Comparison of ENCODE assay signal across 22 mouse cellular contexts in genomic region chr12:104459377-104459776, GRCm38 (mm10). TPM values are rescaled to one million over a fixed set of nuclear protein-coding genes. Genes with fewer than 3 reads are reported as not detected.
DNase-seq lines count a peak whose midpoint lies in the region; ATAC-seq and TF ChIP-seq lines count a peak whose summit lies in the region.
"Had no signal": no experiment of that assay in that cellular context is flagged by ENCODE, and none has a peak within 500 bp of the region (broad histone marks: within the 10 kb centered on the region; RNA-seq: fewer than 3 reads in every experiment).

No protein-coding gene starts in this region.

- no peaks in the 10 kb centered on the region for H3K27me3 ChIP-seq in embryonic facial prominence, embryonic 11.5 days (ENCODE audit: control insufficient read depth, insufficient read depth, low read length)
- peaks cover 28% of the 10 kb centered on the region for H3K27me3 ChIP-seq in embryonic facial prominence, embryonic 10.5 days (replicated peaks; ENCODE audit: low read depth, poor library complexity, severe bottlenecking)
- no peaks in the 10 kb centered on the region for H3K27me3 ChIP-seq in liver, embryonic 11.5 days (replicated peaks; ENCODE audit: control insufficient read depth, insufficient read depth, low read length)
- H3K27me3 ChIP-seq in liver, embryonic 14.5 days (ENCODE audit: control insufficient read depth, insufficient read depth, low read length), result no peaks in the 10 kb centered on the region
- H3K27me3 ChIP-seq: liver, embryonic 15.5 days had no signal

- no peaks in the 10 kb centered on the region for H3K9me3 ChIP-seq in embryonic facial prominence, embryonic 11.5 days (replicated peaks; ENCODE audit: control insufficient read depth, low read length)
- H3K9me3 ChIP-seq in embryonic facial prominence, embryonic 10.5 days, result no peaks in the 10 kb centered on the region
- no peaks in the 10 kb centered on the region for H3K9me3 ChIP-seq in liver, embryonic 11.5 days (ENCODE audit: control insufficient read depth, low read length)
- no peaks in the 10 kb centered on the region for H3K9me3 ChIP-seq in liver, embryonic 14.5 days (ENCODE audit: control insufficient read depth, low read length)
- H3K9me3 ChIP-seq: forebrain, embryonic 13.5 days; heart, embryonic 10.5 days; hindbrain, embryonic 15.5 days; liver, embryonic 15.5 days; neural tube, embryonic 12.5 days had no signal

- peaks cover 3% of the 10 kb centered on the region; the same call in 1 of the 2 replicates for H3K4me1 ChIP-seq in embryonic facial prominence, embryonic 11.5 days (ENCODE audit: control insufficient read depth, insufficient read depth, low read length)
- H3K4me1 ChIP-seq in embryonic facial prominence, embryonic 10.5 days, result peaks cover 17% of the 10 kb centered on the region
- H3K4me1 ChIP-seq in liver, embryonic 11.5 days (replicated peaks; ENCODE audit: control insufficient read depth, insufficient read depth, low read length), result no peaks in the 10 kb centered on the region
- H3K4me1 ChIP-seq in liver, embryonic 14.5 days (replicated peaks; ENCODE audit: control insufficient read depth in 2 of 2, insufficient read depth in 2 of 2, low read length in 1 of 2), result no peaks in the 10 kb centered on the region
- H3K4me1 ChIP-seq: forebrain, embryonic 13.5 days; hindbrain, embryonic 15.5 days; liver, embryonic 15.5 days; neural tube, embryonic 12.5 days had no signal

- ATAC-seq in embryonic facial prominence, embryonic 11.5 days (replicated peaks; ENCODE audit: insufficient number of reproducible peaks, low FRiP score, low TSS enrichment, low read depth), result no peak
- no peak for ATAC-seq in liver, embryonic 11.5 days (replicated peaks; ENCODE audit: low FRiP score)
- no peak for ATAC-seq in liver, embryonic 14.5 days (ENCODE audit: insufficient read depth)
- ATAC-seq: forebrain, embryonic 13.5 days had no signal

- TF ChIP-seq CTCF in liver, embryonic 14.5 days (IDR thresholded peaks at IDR 0.05; ENCODE audit: low read depth), result peak; percentile 18; the same call in 1 of the 2 replicates

- peak; percentile 42 for DNase-seq in embryonic facial prominence, embryonic 11.5 days (ENCODE audit: low spot score)
- DNase-seq in embryonic facial prominence, embryonic 10.5 days (ENCODE audit: low spot score), result no peak
- DNase-seq in liver, result peak; percentile 10
- DNase-seq in liver, embryonic 11.5 days (ENCODE audit: low spot score), result no peak
- peak; percentile 69 for DNase-seq in ES-CJ7 (ENCODE audit: low read depth, low spot score)
- DNase-seq in liver, embryonic 14.5 days (ENCODE audit: low read depth in 3 of 3, low spot score in 3 of 3), result no peak
- no peak for DNase-seq in spleen, postnatal 14 days (ENCODE audit: low spot score in 2 of 2)
- no peak for DNase-seq in natural killer cell, adult 2 months (ENCODE audit: low spot score in 2 of 2)
- DNase-seq: adrenal gland, adult 2 months; cerebellum, adult 11 months; cerebellum, postnatal 14 days; gastrocnemius, postnatal 36 days; heart, postnatal 10 days; kidney, adult 11 months; kidney, postnatal 25 days; thymus, postnatal 36 days had no signal

- no peak overlapping the region for H3K4me2 ChIP-seq in embryonic facial prominence, embryonic 11.5 days (ENCODE audit: low read depth, low read length)
- no peak overlapping the region for H3K4me2 ChIP-seq in liver, embryonic 11.5 days
- H3K4me2 ChIP-seq in liver, embryonic 14.5 days (ENCODE audit: low read depth), result no peak overlapping the region
- H3K4me2 ChIP-seq: forebrain, embryonic 13.5 days; hindbrain, embryonic 15.5 days; liver, embryonic 15.5 days; neural tube, embryonic 12.5 days had no signal

- no peaks in the 10 kb centered on the region for H3K36me3 ChIP-seq in embryonic facial prominence, embryonic 11.5 days (replicated peaks; ENCODE audit: control insufficient read depth, insufficient read depth, low read depth, low read length)
- no peaks in the 10 kb centered on the region for H3K36me3 ChIP-seq in embryonic facial prominence, embryonic 10.5 days (replicated peaks)
- no peaks in the 10 kb centered on the region for H3K36me3 ChIP-seq in liver, embryonic 11.5 days (ENCODE audit: control insufficient read depth, insufficient read depth, low read length)
- no peaks in the 10 kb centered on the region for H3K36me3 ChIP-seq in liver, embryonic 14.5 days (replicated peaks; ENCODE audit: control insufficient read depth, insufficient read depth, low read depth)
- H3K36me3 ChIP-seq: heart, embryonic 10.5 days; hindbrain, embryonic 15.5 days; liver, embryonic 15.5 days; neural tube, embryonic 12.5 days had no signal

- H3K4me3 ChIP-seq in embryonic facial prominence, embryonic 11.5 days (ENCODE audit: low read depth, low read length), result no peak overlapping the region
- no peak overlapping the region for H3K4me3 ChIP-seq in embryonic facial prominence, embryonic 10.5 days
- H3K4me3 ChIP-seq in liver, embryonic 11.5 days (ENCODE audit: low read depth, low read length), result no peak overlapping the region
- H3K4me3 ChIP-seq in liver, embryonic 14.5 days (ENCODE audit: insufficient read depth in 1 of 2, low read depth in 2 of 2, low read length in 2 of 2), result no peak overlapping the region
- H3K4me3 ChIP-seq: forebrain, embryonic 13.5 days; heart, embryonic 10.5 days; hindbrain, embryonic 15.5 days; liver, embryonic 15.5 days; neural tube, embryonic 12.5 days had no signal

- WGBS in embryonic facial prominence, embryonic 11.5 days, result 52% methylated on average over 6 of the region's 6 CpGs
- WGBS in embryonic facial prominence, embryonic 10.5 days, result 61% methylated on average over 6 of the region's 6 CpGs
- 53% methylated on average over 6 of the region's 6 CpGs for whole genome bisulfite sequencing in liver, embryonic 11.5 days
- 49% methylated on average over 6 of the region's 6 CpGs for WGBS in liver, embryonic 14.5 days (ENCODE audit: insufficient replicate concordance)

- H3K27ac ChIP-seq in embryonic facial prominence, embryonic 11.5 days (replicated peaks; ENCODE audit: low read depth, low read length), result no peak overlapping the region
- no peak overlapping the region for H3K27ac ChIP-seq in embryonic facial prominence, embryonic 10.5 days (replicated peaks)
- no peak overlapping the region for H3K27ac ChIP-seq in liver, embryonic 11.5 days (ENCODE audit: low read depth, low read length)
- H3K27ac ChIP-seq in liver, embryonic 14.5 days, result no peak overlapping the region
- H3K27ac ChIP-seq: forebrain, embryonic 13.5 days; heart, embryonic 10.5 days; hindbrain, embryonic 15.5 days; liver, embryonic 15.5 days; neural tube, embryonic 12.5 days had no signal

- no peak for TF ChIP-seq EP300 in liver, embryonic 14.5 days (IDR thresholded peaks at IDR 0.05; ENCODE audit: low read depth)

- H3K9ac ChIP-seq in embryonic facial prominence, embryonic 11.5 days (replicated peaks; ENCODE audit: low read length), result no peak overlapping the region
- H3K9ac ChIP-seq in liver, embryonic 11.5 days (ENCODE audit: low read depth, low read length), result no peak overlapping the region
- H3K9ac ChIP-seq in liver, embryonic 14.5 days (replicated peaks), result no peak overlapping the region
- H3K9ac ChIP-seq: forebrain, embryonic 13.5 days; hindbrain, embryonic 15.5 days; liver, embryonic 15.5 days; neural tube, embryonic 12.5 days had no signal

RNA-seq across cellular contexts. Expression of gene Gsc, which starts 13.8 kb away (rescaled TPM):
- polyA plus RNA-seq in embryonic facial prominence, embryonic 11.5 days (2014; fragmentation: Nextera tagmentation; extraction: Ambion mirVana), result 30.3 and 34.6 TPM in 2 replicates
- polyA plus RNA-seq in embryonic facial prominence, embryonic 10.5 days (2016; fragmentation: Nextera tagmentation; extraction: Ambion mirVana), result 11.8 and 20.4 TPM in 2 replicates
- 1.3 and 1.4 TPM in 2 replicates for polyA plus RNA-seq in liver, embryonic 11.5 days (2014; fragmentation: Nextera tagmentation; extraction: Ambion mirVana)
- polyA plus RNA-seq in liver, embryonic 14.5 days (2012; rRNA removed), result 0.02 TPM in 1 of 2 replicates, not detected in the other
- polyA plus RNA-seq in liver, embryonic 14.5 days (2014; fragmentation: Nextera tagmentation; extraction: Ambion mirVana), result not detected in 2 replicates
- polyA plus RNA-seq: forebrain, embryonic 13.5 days; liver, embryonic 15.5 days had no signal

RNA-seq across cellular contexts. Expression of gene Serpina3n, which starts 52.8 kb away (rescaled TPM):
- polyA plus RNA-seq in embryonic facial prominence, embryonic 11.5 days (2014; fragmentation: Nextera tagmentation; extraction: Ambion mirVana), result 0.10 and 0.13 TPM in 2 replicates
- not detected in 2 replicates for polyA plus RNA-seq in embryonic facial prominence, embryonic 10.5 days (2016; fragmentation: Nextera tagmentation; extraction: Ambion mirVana)
- polyA plus RNA-seq in liver, embryonic 11.5 days (2014; fragmentation: Nextera tagmentation; extraction: Ambion mirVana), result not detected in 2 replicates
- polyA plus RNA-seq in liver, embryonic 14.5 days (2012; rRNA removed), result 0.51 and 0.60 TPM in 2 replicates
- polyA plus RNA-seq in liver, embryonic 14.5 days (2014; fragmentation: Nextera tagmentation; extraction: Ambion mirVana), result 0.19 and 0.89 TPM in 2 replicates
- polyA plus RNA-seq: forebrain, embryonic 13.5 days; stomach, embryonic 14.5 days had no signal

Comparison
In these comparisons a context has a peak if more than half of its experiments do, and no peak if none do; other contexts are left out.
1. DNase-seq: peak in embryonic facial prominence, embryonic 11.5 days (single experiment), liver (single experiment) and ES-CJ7 (single experiment); none in embryonic facial prominence, embryonic 10.5 days (single experiment), liver, embryonic 11.5 days (single experiment), liver, embryonic 14.5 days (0 of 3), spleen, postnatal 14 days (0 of 2) and natural killer cell, adult 2 months (0 of 2).